Mouse (Mus musculus): Measurements from ENCODE around the gene Vps11. TPM values are rescaled to one million over a fixed set of nuclear protein-coding genes. Genes with fewer than 3 reads are reported as not detected.

Vps11 gene
- 55.9 TPM for total RNA-seq (2023)

DNA sequence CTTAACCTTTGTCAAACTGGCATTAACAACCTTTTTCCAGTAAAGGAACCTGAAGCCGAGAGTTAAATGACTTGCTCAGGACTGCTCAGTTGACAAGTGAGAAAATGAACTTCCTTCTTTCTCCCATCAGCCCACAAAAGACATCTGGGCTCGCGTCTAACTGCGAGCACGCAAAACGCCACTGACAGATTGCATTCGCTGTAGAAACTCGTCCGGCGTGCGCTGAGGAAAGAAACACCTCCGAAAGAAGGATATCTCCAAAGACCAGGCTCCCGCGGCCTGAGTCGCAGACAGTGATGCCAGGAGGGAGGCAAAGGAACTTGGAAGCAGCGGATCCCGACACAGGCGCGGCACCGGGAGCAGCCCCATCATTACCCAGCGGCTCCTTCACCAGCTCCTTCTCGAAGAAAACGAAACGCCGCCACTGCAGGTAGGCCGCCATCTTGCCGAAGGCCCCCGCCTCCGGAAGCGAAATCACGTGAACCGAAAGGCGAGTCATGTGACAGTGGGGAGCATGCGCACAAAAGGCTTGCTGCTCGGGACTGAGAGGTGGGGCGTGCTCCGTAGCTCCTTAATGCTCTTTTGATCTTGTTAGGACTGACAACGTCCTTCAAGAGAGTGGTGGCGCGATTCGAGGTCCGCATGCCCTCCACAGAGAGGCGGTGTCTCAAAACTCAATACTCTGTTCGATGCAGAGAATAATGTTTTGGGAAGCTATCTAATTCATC is at the start of gene Vps11:
Gene Vps11 (minus strand): TSS at position 481 of the 728 bp plus-strand sequence.

GRCm38 (mm10) chr9:44406906-44407751 is 45.7 kb upstream of the Vps11 start, which contains the start of the genes Rps25 and Trappc4:
Rps25 (plus strand) TSS chr9:44407139.
Trappc4 (minus strand) TSS chr9:44407600.

GRCm38 (mm10) chr9:44396684-44397411 is 35.4 kb upstream of the Vps11 start, which contains the start of gene Slc37a4:
Slc37a4 (plus strand) TSS chr9:44396852.

GRCm38 (mm10) chr9:44379054-44379834 is 17.8 kb upstream of the Vps11 start, which contains the start of gene Hyou1:
Hyou1 (plus strand) TSS chr9:44379490.

DNA sequence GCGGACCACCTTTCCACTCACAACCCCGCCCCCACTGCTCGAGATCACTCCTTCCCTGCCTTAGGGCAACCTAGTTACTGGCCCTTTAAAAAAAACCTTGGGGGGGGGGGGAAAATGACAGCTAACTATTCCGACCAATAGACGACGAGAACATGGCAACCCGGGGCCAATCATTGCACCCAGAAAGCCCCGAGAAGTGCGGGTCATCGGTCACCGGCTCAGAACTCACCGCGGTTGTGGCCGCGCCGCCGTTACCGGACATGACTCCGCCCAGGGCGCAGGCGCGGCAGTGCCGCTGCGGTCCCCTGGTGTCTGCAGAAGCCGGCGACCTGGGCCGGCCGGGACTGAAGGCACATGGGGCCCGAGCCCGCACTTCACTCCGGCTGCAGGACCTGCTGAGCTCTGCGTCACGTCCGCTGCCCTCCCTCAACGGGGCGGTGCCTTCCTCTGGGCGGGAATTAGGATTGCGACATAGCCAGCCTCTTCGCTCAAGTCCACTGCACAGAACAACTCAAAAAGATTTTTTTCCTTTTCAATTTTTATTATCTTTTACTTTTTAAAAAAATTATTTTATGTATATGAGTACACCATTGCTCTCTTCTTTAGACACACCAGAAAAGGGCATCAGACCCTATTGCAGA is 17.6 kb downstream of the Vps11 start, which contains the start of gene Hmbs:
Gene Hmbs (minus strand): TSS at position 448 of the 641 bp plus-strand sequence.

GRCm38 (mm10) chr9:44334396-44335330 is 26.8 kb downstream of the Vps11 start, which contains the start of gene H2afx:
H2afx (plus strand) TSS chr9:44334694.

GRCm38 (mm10) chr9:44325768-44326370 is 35.6 kb downstream of the Vps11 start, which contains the start of gene Dpagt1:
Dpagt1 (plus strand) TSS chr9:44326019.

GRCm38 (mm10) chr9:44319887-44320798 is 41.3 kb downstream of the Vps11 start, which contains the start of gene C2cd2l:
C2cd2l (minus strand) TSS chr9:44320285.

DNA sequence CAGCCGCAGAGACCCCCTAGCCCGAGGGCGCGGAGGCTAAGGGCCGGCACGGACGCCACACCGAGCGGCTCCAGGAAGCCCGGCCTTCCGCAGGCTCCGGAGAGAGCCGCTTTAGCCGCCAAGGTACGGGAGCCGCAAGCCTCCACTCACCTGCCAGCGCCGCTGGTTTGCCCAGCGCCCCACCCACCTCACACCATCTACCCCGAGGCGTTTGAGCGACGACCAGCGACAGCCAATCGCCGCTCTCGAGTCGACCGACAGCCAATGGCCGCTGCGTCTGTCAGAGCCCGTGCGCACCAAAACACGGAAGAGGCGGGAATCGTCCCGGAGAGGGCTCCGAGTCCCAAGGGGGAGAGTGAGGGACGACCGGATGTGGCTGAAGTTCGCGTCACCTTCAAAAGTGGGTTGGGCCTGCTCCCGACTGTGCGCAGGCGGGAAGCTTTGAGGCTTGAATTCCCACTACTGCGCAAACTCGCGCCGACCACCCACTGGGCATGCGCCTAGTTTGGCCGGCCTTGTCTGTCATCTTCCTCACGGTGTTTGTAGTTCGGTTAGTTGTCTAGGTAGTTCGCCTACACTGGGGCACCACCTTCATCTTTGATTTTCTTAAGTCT is 55.9 kb downstream of the Vps11 start, which contains the start of gene Hinfp:
Gene Hinfp (minus strand): TSS at position 206 of the 614 bp plus-strand sequence.

Other genes starting within 250 kb of the Vps11 start
- gene Gm49380, start 248.2 kb downstream of the Vps11 start, total RNA-seq (2023): 0.23 TPM
- 23.1 TPM for gene Rnf26, start 248.2 kb downstream of the Vps11 start, total RNA-seq (2023)
- 2.8 TPM for gene Mcam, start 227.2 kb downstream of the Vps11 start, total RNA-seq (2023)
- gene Cbl, start 127.6 kb downstream of the Vps11 start, total RNA-seq (2023): 153 TPM
- not detected for gene Ccdc153, start 121.0 kb downstream of the Vps11 start, total RNA-seq (2023)
- not detected for gene Pdzd3, start 110.2 kb downstream of the Vps11 start, total RNA-seq (2023)
- 7.1 TPM for gene Nlrx1, start 93.1 kb downstream of the Vps11 start, total RNA-seq (2023)
- 0.35 TPM for gene Abcg4, start 73.1 kb downstream of the Vps11 start, total RNA-seq (2023)
- 47.4 TPM for gene Hinfp, start 56.0 kb downstream of the Vps11 start, total RNA-seq (2023)
- gene C2cd2l, start 41.4 kb downstream of the Vps11 start, total RNA-seq (2023): 23.0 TPM
- gene Dpagt1, start 35.7 kb downstream of the Vps11 start, total RNA-seq (2023): 5.8 TPM
- 35.0 TPM for gene H2afx, start 27.0 kb downstream of the Vps11 start, total RNA-seq (2023)
- 18.1 TPM for gene Hmbs, start 17.4 kb downstream of the Vps11 start, total RNA-seq (2023)
- 65.5 TPM for gene Hyou1, start 17.8 kb upstream of the Vps11 start, total RNA-seq (2023)
- gene Slc37a4, start 35.2 kb upstream of the Vps11 start, total RNA-seq (2023): 13.5 TPM
- gene Rps25, start 45.5 kb upstream of the Vps11 start, total RNA-seq (2023): 2,729 TPM
- 52.8 TPM for gene Trappc4, start 45.9 kb upstream of the Vps11 start, total RNA-seq (2023)
- 35.9 TPM for gene Ccdc84, start 56.9 kb upstream of the Vps11 start, total RNA-seq (2023)
- gene Foxr1, start 79.5 kb upstream of the Vps11 start, total RNA-seq (2023): not detected
- not detected for gene Upk2, start 93.3 kb upstream of the Vps11 start, total RNA-seq (2023)
- 159 TPM for gene Bcl9l, start 121.2 kb upstream of the Vps11 start, total RNA-seq (2023)
- 26.2 TPM for gene Cxcr5, start 200.2 kb upstream of the Vps11 start, total RNA-seq (2023)
- gene Ddx6, start 243.2 kb upstream of the Vps11 start, total RNA-seq (2023): 258 TPM

Measured in CD4-positive naive resting alpha-beta T cell, adult 76 days (primary cell).